Mouse (Mus musculus) layer of hippocampus, adult 11-12 months (tissue): ENCODE measurements at regions not wholly inside any gene's neighbourhood (a gene's known extent, or its start where the extent isn't known, plus 50 kb on each side); places are given as distances from the start of the nearest gene placed in this dataset.
"Not testable (repeated sequence)": the region's sequence is repeated elsewhere in the genome, so short reads cannot be mapped to it uniquely, and the experiment has no call there.

Experiments used
- DNase-seq: peaks from one replicate; pipeline ENCODE4 v3.0.0; 2022; ENCODE audit warnings: low spot score

DNA sequence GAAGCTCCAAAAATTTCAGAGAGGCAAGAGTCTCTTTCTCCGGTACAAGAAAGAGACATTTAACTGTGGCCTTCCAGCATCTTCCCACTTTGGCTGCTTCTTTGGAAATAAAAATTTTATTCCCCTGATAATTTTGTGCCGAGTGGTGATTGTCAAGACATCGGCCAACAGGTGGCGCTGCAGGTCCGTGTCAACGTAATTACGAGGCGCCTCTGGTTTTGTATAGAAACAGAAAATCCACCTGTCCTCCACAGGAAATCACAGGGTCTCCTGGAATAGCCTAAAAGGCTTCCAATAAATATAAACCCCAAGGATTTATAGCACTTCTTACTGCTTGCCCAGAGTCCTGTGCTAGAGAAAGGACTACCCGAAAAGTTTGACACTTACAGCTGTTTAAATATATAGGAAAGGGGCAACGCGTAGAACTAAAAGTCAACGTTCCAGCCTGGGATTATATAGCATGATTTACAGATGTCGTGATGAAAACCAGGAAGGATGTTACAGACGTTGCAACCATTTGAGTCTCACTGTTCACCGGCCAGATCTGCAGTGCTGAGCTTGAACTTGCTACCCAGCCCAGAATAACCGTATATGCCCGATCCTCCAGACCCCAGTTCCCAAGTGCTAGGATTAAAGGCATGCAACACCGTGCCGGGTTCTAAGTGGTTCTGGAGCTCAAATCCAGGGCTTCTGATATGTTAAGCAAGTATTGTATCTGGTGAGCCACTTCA, 251.3 kb upstream of the Tgfbr2 start:
- peak; percentile 84 for DNase-seq

DNA sequence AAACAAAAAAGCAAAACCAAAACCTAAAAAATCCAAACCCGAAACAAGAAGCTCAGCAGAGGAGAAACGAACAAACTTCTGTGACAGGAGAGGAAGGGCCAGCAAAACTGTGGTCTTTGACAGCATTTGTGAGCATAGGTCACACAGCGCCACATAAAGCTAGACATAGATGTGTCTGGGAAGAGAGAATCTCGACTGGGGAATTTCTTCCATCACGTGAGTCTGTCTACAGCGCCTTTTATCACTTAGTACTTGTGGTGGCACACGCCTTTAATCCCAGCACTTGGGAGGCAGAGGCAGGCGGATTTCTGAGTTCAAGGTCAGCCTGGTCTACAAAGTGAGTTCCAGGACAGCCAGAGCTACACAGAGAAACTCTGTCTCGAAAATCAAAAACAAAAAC, 250.2 kb upstream of the Tgfbr2 start:
- DNase-seq: not testable (repeated sequence)

DNA sequence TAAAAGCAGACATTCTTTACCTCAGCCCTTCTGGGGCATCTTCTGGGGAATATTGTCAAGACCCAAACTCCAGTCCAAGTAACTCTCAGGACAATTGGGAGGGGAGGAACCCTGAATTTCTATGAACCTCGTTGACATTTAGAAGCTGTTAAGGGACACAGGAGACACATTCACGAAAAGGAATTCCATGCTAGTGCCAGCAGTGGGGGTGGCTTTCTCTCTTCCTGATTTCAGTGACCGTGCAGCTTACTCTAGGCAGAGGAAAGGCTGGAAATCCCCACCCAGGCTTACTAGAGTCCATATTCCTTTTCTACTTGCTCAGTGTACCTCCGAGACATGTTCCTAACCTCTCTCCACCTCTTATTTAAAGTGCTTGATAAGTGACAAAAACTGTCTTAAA, 239.9 kb upstream of the Tgfbr2 start:
- DNase-seq: no peak

DNA sequence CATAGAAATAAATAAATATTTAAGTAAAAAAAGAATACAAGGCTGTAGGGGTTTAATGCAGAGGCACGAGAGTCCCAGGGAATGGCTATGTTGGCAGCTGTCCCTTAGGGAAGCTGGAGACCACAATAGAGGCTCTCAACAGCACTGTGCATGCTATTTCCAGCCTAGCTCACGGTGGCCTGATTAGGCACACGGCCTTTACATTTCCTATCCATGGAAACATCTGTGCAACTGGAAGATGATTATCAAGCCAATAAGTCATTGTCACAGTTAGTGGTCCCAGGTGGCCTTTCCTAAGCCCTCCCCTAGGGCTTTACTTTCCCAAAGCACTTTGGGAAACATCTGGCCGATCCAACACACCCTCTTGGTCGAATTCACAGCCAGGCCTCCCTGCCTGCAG, 235.9 kb upstream of the Tgfbr2 start:
- no peak for DNase-seq

DNA sequence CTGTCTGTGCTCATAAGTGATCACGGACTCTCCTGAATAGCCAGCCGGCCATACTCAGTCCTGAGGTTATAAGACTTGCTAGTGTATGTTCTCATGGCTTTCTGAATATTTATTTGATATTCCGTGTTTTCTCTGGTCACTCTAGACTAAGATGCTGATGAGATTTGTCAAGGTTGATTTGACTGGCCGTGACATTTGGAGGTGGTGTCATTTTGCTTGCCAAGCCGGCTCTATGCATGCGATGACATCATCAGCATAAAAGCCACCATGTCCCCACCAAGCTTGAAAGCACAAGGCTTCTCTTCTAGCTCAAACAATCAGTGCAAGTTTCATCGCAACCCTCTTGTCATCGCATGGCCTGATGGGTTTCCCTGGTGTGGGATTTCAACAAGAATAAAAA, 235.3 kb upstream of the Tgfbr2 start:
- DNase-seq: no peak

DNA sequence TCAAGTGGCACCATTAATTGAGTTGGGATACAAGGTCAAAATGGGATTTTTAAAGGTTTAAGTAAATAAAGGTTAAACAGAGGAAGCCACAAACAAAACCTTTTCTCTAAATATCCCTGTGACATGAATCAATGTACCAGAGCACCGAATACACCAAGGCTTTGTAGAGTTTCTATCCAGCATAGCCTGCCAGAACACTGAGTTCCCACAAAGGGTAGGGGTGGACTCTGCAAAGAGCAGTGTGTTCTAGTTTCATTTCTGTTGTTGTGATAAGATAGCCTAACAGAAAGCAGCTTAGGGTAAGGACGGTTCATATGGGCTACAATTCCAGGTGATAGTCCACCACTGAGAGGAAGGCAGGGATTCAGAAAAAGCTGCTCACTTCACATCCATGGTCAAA, 233.0 kb upstream of the Tgfbr2 start:
- no peak for DNase-seq

DNA sequence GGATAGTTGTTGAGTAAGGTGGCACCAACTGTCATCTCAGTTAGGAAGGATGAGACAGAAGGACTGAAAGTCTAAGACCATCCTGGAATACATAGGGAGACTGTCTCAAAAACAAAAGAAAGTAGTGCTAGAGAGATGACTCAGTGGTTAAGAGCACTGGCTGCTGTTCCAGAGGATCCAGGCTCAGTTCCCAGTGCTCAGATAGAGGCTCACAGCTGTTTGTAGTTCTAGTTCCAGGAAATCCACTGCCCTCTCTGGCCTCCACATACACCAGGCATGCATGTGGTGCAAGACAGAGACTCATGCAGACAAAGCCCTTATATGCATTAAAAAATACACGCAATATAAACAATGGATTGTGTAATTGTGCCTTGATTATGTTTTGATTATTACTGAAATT, 229.9 kb upstream of the Tgfbr2 start:
- DNase-seq: no peak

DNA sequence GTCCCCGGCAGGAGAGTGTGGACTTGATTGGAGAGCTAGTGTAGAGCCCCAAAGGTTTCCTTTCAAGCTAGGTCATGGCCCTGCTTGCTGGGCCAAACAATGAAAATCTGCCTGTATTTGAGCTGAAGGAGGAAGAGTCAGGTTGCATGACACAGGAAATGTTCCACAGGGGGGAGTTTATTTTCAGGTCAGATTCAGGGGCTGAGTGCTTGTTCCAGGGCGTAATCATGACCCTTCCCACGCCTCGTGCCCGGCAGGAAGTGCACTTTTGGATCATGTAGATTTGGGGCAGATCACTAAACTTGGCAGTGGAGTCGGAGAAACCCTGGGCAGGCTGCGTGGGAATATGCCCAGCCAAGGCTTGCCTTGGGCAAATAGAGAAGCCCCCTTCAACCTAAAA, 226.7 kb upstream of the Tgfbr2 start:
- DNase-seq: no peak

DNA sequence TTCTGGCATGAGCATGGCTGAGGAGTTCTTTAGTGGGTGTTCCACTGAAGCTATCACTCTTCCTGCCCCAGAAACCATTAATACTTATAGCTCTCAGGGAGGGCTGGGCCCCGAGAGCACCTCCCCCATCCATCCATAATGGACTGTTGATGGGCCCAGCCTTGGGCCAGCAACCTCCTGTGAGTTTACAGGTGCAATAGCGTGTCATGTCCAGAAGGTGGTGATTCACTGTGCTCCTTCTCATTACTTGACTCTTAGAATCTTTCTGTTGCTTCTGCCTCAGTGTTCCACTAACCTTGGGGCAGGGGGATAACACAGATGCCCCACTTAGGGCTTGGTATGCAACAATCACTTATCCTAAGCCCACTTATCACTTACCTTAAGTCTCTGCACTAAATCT, 225.1 kb upstream of the Tgfbr2 start:
- DNase-seq: no peak

DNA sequence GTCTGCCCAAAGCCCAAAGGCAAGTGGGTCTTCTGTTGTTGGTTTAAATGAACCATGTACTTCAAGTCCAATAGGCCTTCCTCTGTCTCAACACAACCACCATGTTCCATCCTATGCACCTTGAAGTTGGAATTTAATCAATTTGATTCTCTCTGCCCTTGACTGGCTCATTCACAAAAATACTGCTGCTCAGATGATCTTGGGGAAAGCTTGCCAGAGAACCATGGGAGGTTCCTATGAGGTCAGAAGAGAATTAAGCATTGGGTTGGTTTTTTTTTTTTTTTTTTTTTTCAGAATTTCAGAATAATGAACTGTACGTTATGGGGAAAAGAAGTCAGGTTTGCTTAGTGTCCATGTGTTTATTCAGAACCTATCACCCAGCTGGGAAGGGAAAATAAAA, 224.1 kb upstream of the Tgfbr2 start:
- DNase-seq: no peak

DNA sequence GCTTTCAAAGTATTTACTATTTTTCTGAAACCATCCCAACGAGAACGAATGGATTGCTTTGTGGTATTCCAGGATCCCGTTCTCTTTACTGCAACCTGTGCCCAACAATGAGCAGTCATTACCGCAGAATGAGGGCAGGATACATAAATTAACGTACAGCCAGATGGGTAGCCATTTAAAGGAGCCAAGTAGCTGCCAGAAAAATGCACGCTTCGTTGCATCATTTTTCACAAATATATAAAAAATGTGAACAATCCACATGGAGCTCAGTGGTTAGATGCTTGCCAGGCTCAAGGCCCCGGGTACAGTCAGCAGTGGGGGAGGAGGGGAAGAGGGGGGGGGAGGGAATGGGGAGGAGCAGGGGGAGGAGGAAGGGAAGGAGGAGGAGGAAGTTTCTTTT, 217.1 kb upstream of the Tgfbr2 start:
- no peak for DNase-seq

DNA sequence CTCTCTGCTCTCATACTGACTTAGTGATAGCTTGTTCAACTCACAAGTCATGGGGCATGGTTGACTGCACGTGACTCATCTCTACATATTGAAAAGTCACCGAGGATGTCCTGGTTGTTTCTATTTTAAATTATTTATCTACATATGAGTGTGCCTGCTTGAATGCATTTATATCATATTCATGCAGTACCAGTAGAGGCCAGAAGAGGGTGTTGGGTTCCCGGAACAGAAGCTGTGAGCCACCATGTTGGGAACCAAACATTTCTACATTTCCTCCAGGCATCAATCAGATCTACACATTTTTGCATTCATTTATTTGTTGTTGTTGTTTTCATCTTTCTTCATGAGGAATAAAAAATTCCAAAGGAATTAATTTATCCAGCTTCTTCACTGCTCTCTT, 214.6 kb upstream of the Tgfbr2 start:
- no peak for DNase-seq

DNA sequence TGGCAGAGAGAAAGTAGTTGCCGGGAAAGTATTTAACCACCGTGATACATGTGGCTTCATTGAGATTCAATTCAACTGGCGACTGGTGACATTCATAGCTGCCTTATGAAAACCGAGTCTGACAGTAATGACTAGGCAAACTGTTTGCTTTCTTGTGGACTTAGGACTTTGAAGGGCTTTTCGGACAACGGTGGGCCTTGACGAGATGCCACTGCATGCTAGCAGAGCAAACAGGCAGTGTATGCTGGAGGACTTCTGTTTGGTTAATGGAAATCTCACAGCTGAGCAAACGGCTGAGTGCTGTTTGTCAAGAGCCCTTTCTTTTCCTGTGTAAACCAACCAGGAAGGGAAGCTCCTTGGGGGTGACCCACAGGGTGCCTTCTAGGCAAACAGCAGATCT, 213.7 kb upstream of the Tgfbr2 start:
- no peak for DNase-seq

DNA sequence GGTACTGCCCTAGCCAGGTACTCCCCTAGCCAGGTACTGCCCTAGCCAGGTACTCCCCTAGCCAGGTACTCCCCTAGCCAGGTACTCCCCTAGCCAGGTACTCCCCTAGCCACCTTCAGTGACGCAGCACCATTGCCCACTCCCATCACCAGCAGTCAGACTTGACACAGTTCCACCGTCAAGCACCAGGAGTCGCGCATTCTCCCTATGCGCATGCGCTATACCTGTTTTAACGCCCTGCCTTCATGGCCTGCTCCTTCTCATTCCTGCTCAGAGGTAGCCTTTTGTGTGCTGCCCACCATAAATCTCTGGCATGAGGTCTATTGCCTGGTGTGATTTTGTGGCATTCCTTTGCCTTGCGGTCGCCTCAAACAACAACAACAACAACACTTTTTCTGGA, 212.9 kb upstream of the Tgfbr2 start:
- no peak for DNase-seq

DNA sequence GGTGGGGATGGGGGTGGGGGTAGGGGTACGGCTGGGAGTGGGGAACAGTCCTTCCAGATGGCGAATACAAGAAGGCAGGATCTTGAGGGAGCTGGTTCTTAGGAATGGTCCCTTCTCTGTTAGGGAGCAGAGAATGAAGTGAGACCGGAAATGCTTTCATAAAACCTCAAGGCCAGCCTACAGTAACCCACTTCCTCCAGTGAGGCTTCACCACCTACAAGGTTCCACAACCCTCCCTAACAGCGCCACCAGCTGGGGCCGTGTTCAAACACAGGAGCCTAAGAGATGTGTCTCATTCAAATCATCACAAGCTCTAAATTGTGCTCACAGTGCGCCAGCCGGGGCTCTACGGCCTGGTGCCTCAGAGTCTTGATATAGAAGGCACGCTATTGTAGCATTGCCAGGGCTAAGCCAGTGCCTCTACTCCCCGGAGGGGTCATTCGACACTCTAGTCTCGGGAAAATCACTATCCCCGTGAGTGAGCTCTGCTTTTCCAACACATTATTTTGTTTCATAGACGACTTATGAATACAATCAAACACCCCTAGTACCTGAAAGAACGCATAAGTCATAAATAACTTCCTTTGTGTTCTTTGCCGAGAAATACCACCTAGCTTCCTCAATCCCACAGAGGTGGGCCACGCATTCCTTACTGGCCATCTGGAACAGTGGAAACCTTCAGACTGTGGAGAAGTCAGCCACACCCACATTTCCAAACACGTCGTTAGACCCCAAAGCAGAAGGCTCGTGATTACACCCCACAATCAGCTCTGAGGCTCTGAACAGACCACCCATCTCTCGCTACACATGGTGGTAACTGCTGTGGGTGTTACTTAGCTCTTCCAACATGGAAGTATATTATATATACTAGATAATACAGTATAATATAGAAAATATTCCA, 209.3 kb upstream of the Tgfbr2 start:
- peak; percentile 85 for DNase-seq

DNA sequence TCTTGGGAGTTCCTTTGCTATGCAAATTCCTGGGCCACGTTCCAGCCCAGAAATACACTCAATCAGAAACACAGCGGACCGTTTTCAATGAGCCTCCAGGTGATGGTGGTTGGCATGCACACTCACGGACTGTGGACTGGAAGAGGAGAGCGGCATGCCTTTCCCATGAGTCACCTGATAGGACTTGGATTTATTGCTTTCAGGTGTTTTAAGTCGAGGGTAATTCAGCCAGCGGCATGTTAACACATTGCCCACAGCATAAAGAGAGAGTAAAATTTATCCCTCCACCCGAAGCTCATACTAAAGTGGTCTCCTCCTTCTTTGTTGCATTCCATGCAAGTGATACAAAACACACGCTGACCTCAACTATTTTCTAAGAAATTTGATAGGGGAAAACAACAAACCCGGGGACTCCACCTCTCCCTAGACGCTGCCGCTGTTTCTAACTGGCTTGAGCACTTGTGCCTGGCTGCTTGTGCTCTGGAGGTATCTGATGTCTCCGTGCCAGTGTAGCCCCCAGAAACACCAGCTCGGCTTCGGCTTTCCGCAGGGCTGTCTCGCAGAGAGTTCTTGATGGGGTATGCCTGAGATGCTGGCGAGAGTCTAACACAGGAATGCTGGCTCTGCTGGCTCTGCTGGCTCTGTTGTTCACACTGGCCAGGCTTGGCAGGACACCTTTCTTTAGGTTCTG, 208.4 kb upstream of the Tgfbr2 start:
- no peak for DNase-seq

DNA sequence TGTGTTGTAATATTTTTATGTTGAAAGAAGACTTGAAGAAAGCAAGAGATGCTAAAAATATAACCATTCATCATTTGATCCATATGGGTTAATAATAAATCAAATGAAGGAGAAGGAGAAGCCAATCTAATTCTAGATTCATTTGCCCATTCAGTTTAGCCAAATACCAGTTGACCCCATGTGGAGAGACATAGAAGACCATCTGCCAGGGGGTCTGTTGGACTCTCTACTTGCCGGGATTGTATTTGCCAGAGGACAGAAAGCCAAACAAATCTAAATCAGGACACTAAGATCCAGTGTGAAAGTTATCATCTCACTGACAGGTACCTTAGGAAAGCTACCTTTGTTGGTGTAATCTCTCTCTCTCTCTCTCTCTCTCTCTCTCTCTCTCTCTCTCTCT, 202.5 kb upstream of the Tgfbr2 start:
- no peak for DNase-seq

DNA sequence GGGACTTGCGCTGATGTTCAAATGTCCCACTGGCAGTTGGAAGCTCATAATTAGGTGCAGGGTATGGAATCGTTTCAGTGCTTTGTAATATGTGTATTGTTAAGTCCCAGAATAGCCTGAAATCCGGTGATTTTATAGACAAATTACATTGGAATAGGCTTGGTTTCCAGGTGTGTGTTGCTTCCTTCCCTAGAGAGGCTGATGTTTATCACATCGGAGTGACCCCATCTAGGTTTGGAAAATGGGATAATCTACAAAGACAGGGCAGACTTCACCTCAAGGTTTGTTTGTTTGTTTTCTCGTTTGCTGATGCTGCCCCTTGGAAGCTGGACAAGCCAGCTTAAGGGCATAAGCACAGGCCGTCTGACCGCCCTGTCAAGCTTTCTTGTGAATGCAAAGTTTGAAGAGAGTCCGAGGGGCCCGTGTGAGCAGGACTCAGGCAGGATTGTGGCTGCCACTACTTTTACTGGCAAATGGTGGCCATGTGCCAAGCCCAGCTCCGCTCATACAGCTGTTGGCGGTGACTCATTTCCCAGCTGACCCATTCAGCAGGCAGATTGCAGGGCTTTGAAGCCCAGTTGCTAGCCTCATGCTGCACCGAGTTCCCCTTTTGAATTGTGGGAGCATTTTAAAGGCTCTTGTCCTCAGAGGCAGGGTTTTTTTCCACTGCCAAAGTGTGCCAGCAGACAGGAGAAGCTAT, 200.6 kb upstream of the Tgfbr2 start:
- DNase-seq: peak; percentile 85

DNA sequence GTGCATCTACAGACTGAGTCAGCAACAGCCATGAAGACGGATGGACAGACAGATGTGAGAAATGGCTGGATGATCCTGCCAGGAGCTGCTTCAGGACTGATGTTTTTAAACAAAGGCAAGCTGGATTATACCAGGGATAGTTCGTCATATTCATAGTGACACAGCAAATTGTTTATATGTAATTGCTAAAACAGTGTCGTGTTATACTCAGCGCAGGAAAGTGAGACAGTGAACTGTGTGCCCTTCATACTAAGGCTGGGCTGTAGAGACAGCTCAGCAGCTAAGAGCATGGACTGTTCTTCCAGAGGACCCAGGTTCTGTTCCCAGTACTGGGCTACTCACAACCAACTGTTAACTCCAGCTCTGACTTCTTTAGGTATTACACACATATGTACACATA, 199.2 kb upstream of the Tgfbr2 start:
- DNase-seq: no peak

DNA sequence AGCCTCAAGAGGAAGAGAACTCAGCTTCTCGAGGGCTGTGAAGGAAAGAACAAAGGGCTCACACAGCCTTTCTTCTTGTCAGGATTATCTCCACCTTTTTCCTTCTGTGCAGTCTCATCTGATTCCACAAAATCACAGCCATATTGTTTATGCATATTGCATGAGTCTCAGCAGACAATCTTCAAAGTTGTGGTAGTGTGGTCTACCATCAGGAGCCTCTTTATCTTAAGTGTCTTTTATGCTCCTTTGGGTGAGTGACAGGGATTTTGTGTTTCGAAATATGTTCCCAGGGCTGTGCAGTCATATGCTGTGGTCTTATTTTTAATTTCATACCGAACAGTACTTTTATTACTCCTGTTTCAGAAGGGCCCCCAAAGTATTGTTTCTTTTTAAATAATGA, 198.2 kb upstream of the Tgfbr2 start:
- DNase-seq: no peak

DNA sequence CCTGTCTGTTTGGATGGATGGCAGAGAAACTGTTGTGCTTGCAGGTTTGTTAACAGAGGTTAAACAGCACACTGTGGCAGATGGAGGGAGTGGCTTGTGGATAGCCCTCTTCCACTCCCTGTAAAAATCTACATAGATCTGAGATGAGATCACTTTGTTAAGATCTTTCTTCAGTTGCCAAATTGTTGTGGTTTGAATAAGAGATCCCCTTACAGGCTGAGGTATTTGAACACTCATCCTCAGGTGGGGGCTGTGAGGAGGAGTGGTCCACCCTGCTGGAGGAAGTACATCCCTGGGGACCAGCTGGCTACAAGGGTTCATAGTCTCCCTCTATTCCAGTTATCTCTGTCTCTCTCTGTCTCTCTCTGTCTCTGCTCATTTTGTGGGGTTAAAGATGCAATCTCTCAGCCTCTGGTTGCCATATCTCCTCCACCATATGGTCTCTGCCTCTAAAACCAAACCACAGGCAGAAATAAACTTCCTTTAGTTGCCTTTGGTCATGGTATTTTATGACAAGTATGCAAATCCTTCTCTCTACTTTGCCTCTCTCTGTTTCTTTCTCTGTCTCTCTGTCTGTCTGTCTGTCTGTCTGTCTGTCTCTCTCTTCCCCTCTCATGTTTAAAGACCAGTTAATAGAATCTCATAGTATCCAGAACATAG, 194.0 kb upstream of the Tgfbr2 start:
- DNase-seq: no peak

DNA sequence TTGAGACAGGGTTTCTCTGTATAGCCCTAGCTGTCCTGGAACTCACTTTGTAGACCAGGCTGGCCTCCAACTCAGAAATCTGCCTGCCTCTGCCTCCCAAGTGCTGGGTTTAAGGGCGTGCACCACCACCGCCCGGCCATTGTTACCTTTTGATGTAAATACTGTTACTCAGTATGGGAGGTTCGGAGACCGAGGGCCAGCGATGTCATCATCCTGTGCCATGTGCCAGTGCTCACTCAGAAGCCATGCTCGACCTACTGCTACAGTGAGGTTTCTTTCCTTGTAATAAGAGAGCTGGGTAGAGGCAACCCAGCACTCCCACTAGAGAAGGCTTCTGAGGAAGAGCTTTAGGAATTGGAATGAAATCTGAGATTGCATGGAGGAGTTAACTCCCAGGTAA, 191.6 kb upstream of the Tgfbr2 start:
- no peak for DNase-seq
